Mouse (Mus musculus) hindbrain, embryonic 13.5 days (tissue): Measurements from ENCODE around the gene Zfp874a. TPM values are rescaled to one million over a fixed set of nuclear protein-coding genes. Genes with fewer than 3 reads are reported as not detected.

Experiments
- polyA plus RNA-seq: library from polyadenylated mRNA; unstranded; fragments of >200 nt; fragmentation: Nextera tagmentation; extraction: Ambion mirVana; gene quantifications from 2 replicates; pipeline ENCODE4 v1.2.1, GENCODE M21; 2015

Zfp874a gene
- polyA plus RNA-seq, 1 experiment from 2014 or later = 6.8 TPM

Other genes starting within 250 kb of the Zfp874a start
- 5.1 and 5.4 TPM in 2 replicates for gene Zfp458, start 173.2 kb downstream of the Zfp874a start, polyA plus RNA-seq
- 0.84 and 1.1 TPM in 2 replicates for gene Zfp457, start 145.1 kb downstream of the Zfp874a start, polyA plus RNA-seq
- 1.6 and 1.9 TPM in 2 replicates for gene Zfp595, start 119.1 kb downstream of the Zfp874a start, polyA plus RNA-seq
- gene Gm28044, start 91.1 kb downstream of the Zfp874a start, polyA plus RNA-seq = 0.44 TPM in 1 of 2 replicates, not detected in the other
- 0.68 and 0.69 TPM in 2 replicates for gene Zfp953, start 91.0 kb downstream of the Zfp874a start, polyA plus RNA-seq
- not detected in 2 replicates for gene Gm28041, start 75.9 kb downstream of the Zfp874a start, polyA plus RNA-seq
- gene Zfp456, start 75.8 kb downstream of the Zfp874a start, polyA plus RNA-seq = 0.55 and 0.72 TPM in 2 replicates
- 3.4 and 5.0 TPM in 2 replicates for gene Zfp429, start 51.8 kb downstream of the Zfp874a start, polyA plus RNA-seq
- gene Zfp459, start 30.2 kb downstream of the Zfp874a start, polyA plus RNA-seq = 0.21 and 0.58 TPM in 2 replicates
- 2.0 and 2.5 TPM in 2 replicates for gene Zfp874b, start 32.6 kb upstream of the Zfp874a start, polyA plus RNA-seq
- gene Zfp58, start 48.9 kb upstream of the Zfp874a start, polyA plus RNA-seq = 14.6 and 14.8 TPM in 2 replicates
- not detected in 2 replicates for gene Gm26965, start 74.5 kb upstream of the Zfp874a start, polyA plus RNA-seq
- gene Zfp87, start 74.6 kb upstream of the Zfp874a start, polyA plus RNA-seq = 36.4 and 39.7 TPM in 2 replicates
- 13.5 and 16.2 TPM in 2 replicates for gene Zfp748, start 102.2 kb upstream of the Zfp874a start, polyA plus RNA-seq
- 4.1 and 4.5 TPM in 2 replicates for gene Zfp729b, start 158.1 kb upstream of the Zfp874a start, polyA plus RNA-seq
- 0.87 and 0.96 TPM in 2 replicates for gene Gm49345, start 186.1 kb upstream of the Zfp874a start, polyA plus RNA-seq
- 3.5 and 4.3 TPM in 2 replicates for gene Zfp729a, start 186.2 kb upstream of the Zfp874a start, polyA plus RNA-seq
- 15.3 and 16.3 TPM in 2 replicates for gene Zfp738, start 235.4 kb upstream of the Zfp874a start, polyA plus RNA-seq